Mouse (Mus musculus): ENCODE measurements at regions not wholly inside any gene's neighbourhood (a gene's known extent, or its start where the extent isn't known, plus 50 kb on each side); places are given as distances from the start of the nearest gene placed in this dataset.

- TF ChIP-seq GATA1 (IDR thresholded peaks at IDR 0.05; ENCODE audit: borderline replicate concordance, low read length) (no peak), FLI1 (IDR thresholded peaks at IDR 0.05; ENCODE audit: low read length) (no peak)
These were observed 302.3 kb downstream of the Mroh4 start for GRCm38 (mm10) chr15:74333846-74334245.

Measured in megakaryocyte, embryonic 14.5 days (primary cell).